Mouse (Mus musculus) testis, adult 2 months (tissue): ENCODE measurements around the gene Olfr1437. TPM values are rescaled to one million over a fixed set of nuclear protein-coding genes. Genes with fewer than 3 reads are reported as not detected.
"Not testable (repeated sequence)": the region's sequence is repeated elsewhere in the genome, so short reads cannot be mapped to it uniquely, and the experiment has no call there.

Experiments
- H3K27ac ChIP-seq: fragments of 200-500 bp; 2 replicates; pipeline ENCODE4 v1.5.1; 2012; ENCODE audit warnings: low read depth, low read length; ENCODE audit not compliant: control insufficient read depth, insufficient read depth
- H3K27me3 ChIP-seq: fragments of 200-500 bp; 2 replicates; pipeline ENCODE4 v1.6.1; 2012; ENCODE audit warnings: mild to moderate bottlenecking, low read length, moderate library complexity; ENCODE audit not compliant: control insufficient read depth, insufficient read depth
- H3K36me3 ChIP-seq: fragments of 200-500 bp; 2 replicates; pipeline ENCODE4 v1.6.1; 2012; ENCODE audit warnings: mild to moderate bottlenecking, low read length; ENCODE audit not compliant: control insufficient read depth, insufficient read depth
- H3K4me1 ChIP-seq: fragments of 200-500 bp; 2 replicates; pipeline ENCODE4 v1.6.1; 2012; ENCODE audit warnings: low read length; ENCODE audit not compliant: control insufficient read depth, insufficient read depth
- H3K4me3 ChIP-seq: fragments of 200-500 bp; 2 replicates; pipeline ENCODE4 v1.5.1; 2012; ENCODE audit warnings: low read depth, mild to moderate bottlenecking, low read length, moderate library complexity, mixed read lengths; ENCODE audit not compliant: control insufficient read depth
- CTCF ChIP-seq: fragments of 200-500 bp; IDR thresholded peaks from 2 replicates; pipeline ENCODE4 v1.5.1; 2012; ENCODE audit warnings: low read depth, mild to moderate bottlenecking, inconsistent platforms, low read length, moderate library complexity; ENCODE audit not compliant: control insufficient read depth, insufficient read depth, insufficient replicate concordance
- POLR2A ChIP-seq: fragments of 200-500 bp; IDR thresholded peaks from 2 replicates; pipeline ENCODE4 v1.6.1; 2012; ENCODE audit warnings: low read depth, mild to moderate bottlenecking, inconsistent platforms, low read length, moderate library complexity; ENCODE audit not compliant: control insufficient read depth
- polyA plus RNA-seq: library from polyadenylated mRNA; depleted of rRNA; stranded (reverse); fragments of >200 nt; gene quantifications from 2 replicates; pipeline ENCODE4 v1.2.3, GENCODE M21; 2012; rRNA removed

The Olfr1437 gene
- polyA plus RNA-seq = not detected in 2 replicates

- TF ChIP-seq CTCF (no peak), POLR2A (no peak)
- Histone ChIP-seq H3K4me3 (no peak within 1 kb of the TSS), H3K27me3 (no peaks in the 10 kb centered on the region), H3K36me3 (no peaks in the 10 kb centered on the region), H3K27ac (no peak within 1 kb of the TSS), H3K4me1 (no peaks in the 10 kb centered on the region)
Measured at GRCm38 (mm10) chr19:12325001-12325400, at the start of gene Olfr1437. Olfr1437 (minus strand) TSS chr19:12325101.

- H3K36me3 ChIP-seq = no peaks in the 10 kb centered on the region
- H3K27me3 ChIP-seq = no peaks in the 10 kb centered on the region
- no peak for TF ChIP-seq CTCF
- no peak for TF ChIP-seq POLR2A
- no peak overlapping the region for H3K27ac ChIP-seq
- no peaks in the 10 kb centered on the region for H3K4me1 ChIP-seq
- no peak overlapping the region for H3K4me3 ChIP-seq
Measured at GRCm38 (mm10) chr19:12374465-12375025, 49.6 kb upstream of the Olfr1437 start.

GRCm38 (mm10) chr19:12373004-12373403, 48.1 kb upstream of the Olfr1437 start:
- Histone ChIP-seq H3K27ac (no peak overlapping the region), H3K36me3 (no peaks in the 10 kb centered on the region), H3K27me3 (no peaks in the 10 kb centered on the region), H3K4me3 (no peak overlapping the region), H3K4me1 (no peaks in the 10 kb centered on the region)
- TF ChIP-seq POLR2A (no peak), CTCF (no peak)

- H3K4me1 ChIP-seq = no peaks in the 10 kb centered on the region
- H3K4me3 ChIP-seq = no peak within 1 kb of the TSS
- TF ChIP-seq CTCF (no peak), POLR2A (no peak)
- H3K27me3 ChIP-seq = no peaks in the 10 kb centered on the region
- no peak within 1 kb of the TSS for H3K27ac ChIP-seq
- H3K36me3 ChIP-seq = no peaks in the 10 kb centered on the region
Measured at GRCm38 (mm10) chr19:12335810-12336209, 10.9 kb upstream of the Olfr1437 start, which contains the start of gene Olfr1438-ps1. Olfr1438-ps1 (minus strand) TSS chr19:12335910.

- not testable (repeated sequence) for H3K27ac ChIP-seq, H3K4me1 ChIP-seq, H3K36me3 ChIP-seq, H3K27me3 ChIP-seq, H3K4me3 ChIP-seq
Measured at GRCm38 (mm10) chr19:12299030-12299429, 25.9 kb downstream of the Olfr1437 start, which contains the start of gene Olfr1436. Olfr1436 (minus strand) TSS chr19:12299130.

GRCm38 (mm10) chr19:12292979-12293378, 31.9 kb downstream of the Olfr1437 start:
- no peaks in the 10 kb centered on the region for H3K27me3 ChIP-seq
- no peak for TF ChIP-seq CTCF
- no peak for TF ChIP-seq POLR2A
- H3K4me3 ChIP-seq = no peak overlapping the region
- H3K4me1 ChIP-seq = no peaks in the 10 kb centered on the region
- no peak overlapping the region for H3K27ac ChIP-seq
- H3K36me3 ChIP-seq = no peaks in the 10 kb centered on the region

- no peak within 1 kb of the TSS for H3K4me3 ChIP-seq
- H3K4me1 ChIP-seq = no peaks in the 10 kb centered on the region
- H3K27me3 ChIP-seq = no peaks in the 10 kb centered on the region
- no peak within 1 kb of the TSS for H3K27ac ChIP-seq
- no peak for TF ChIP-seq POLR2A
- no peak for TF ChIP-seq CTCF
- no peaks in the 10 kb centered on the region for H3K36me3 ChIP-seq
Measured at GRCm38 (mm10) chr19:12279554-12279953, 45.3 kb downstream of the Olfr1437 start, which contains the start of gene Olfr1434. Olfr1434 (plus strand) TSS chr19:12279854.

Other genes with a start within 250 kb of the Olfr1437 start
- not detected in 2 replicates for gene Olfr1425, start 247.4 kb downstream of the Olfr1437 start, polyA plus RNA-seq
- gene Olfr1426, start 233.1 kb downstream of the Olfr1437 start, polyA plus RNA-seq = not detected in 2 replicates
- not detected in 2 replicates for gene Olfr1427, start 221.8 kb downstream of the Olfr1437 start, polyA plus RNA-seq
- 0.09 TPM in 1 of 2 replicates, not detected in the other for gene Olfr1428, start 209.2 kb downstream of the Olfr1437 start, polyA plus RNA-seq
- 0.10 and 0.16 TPM in 2 replicates for gene Olfr76, start 201.9 kb downstream of the Olfr1437 start, polyA plus RNA-seq
- not detected in 2 replicates for gene Olfr1555-ps1, start 155.0 kb downstream of the Olfr1437 start, polyA plus RNA-seq
- gene Olfr1431, start 124.5 kb downstream of the Olfr1437 start, polyA plus RNA-seq = not detected in 2 replicates
- gene Olfr1432, start 92.5 kb downstream of the Olfr1437 start, polyA plus RNA-seq = 0.09 and 0.12 TPM in 2 replicates
- gene Olfr262, start 83.4 kb downstream of the Olfr1437 start, polyA plus RNA-seq = 0.26 and 0.52 TPM in 2 replicates
- 0.10 TPM in 1 of 2 replicates, not detected in the other for gene Olfr235, start 64.1 kb downstream of the Olfr1437 start, polyA plus RNA-seq
- not detected in 2 replicates for gene Olfr1434, start 45.2 kb downstream of the Olfr1437 start, polyA plus RNA-seq
- not detected in 2 replicates for gene Olfr1436, start 26.0 kb downstream of the Olfr1437 start, polyA plus RNA-seq
- not detected in 2 replicates for gene Olfr1438-ps1, start 10.8 kb upstream of the Olfr1437 start, polyA plus RNA-seq
- gene Olfr1440, start 62.2 kb upstream of the Olfr1437 start, polyA plus RNA-seq = not detected in 2 replicates
- not detected in 2 replicates for gene Olfr1441, start 92.3 kb upstream of the Olfr1437 start, polyA plus RNA-seq
- gene Pfpl, start 102.8 kb upstream of the Olfr1437 start, polyA plus RNA-seq = 0.02 TPM in 2 replicates
- 2.8 and 3.3 TPM in 2 replicates for gene Mpeg1, start 135.7 kb upstream of the Olfr1437 start, polyA plus RNA-seq
- 5.7 and 6.0 TPM in 2 replicates for gene Dtx4, start 176.4 kb upstream of the Olfr1437 start, polyA plus RNA-seq
- gene Fam111a, start 220.6 kb upstream of the Olfr1437 start, polyA plus RNA-seq = 0.07 and 0.11 TPM in 2 replicates